Mouse (Mus musculus) frontal cortex, adult 2 months (tissue): Measurements from ENCODE around the gene Ran. TPM values are rescaled to one million over a fixed set of nuclear protein-coding genes. Genes with fewer than 3 reads are reported as not detected.

Source experiments
- DNase-seq, 2 experiments: peaks; one replicate each; pipeline ENCODE4 v3.0.0; 2022; ENCODE audit warnings: low spot score in 1 of 2; ENCODE audit errors: extremely low spot score in 1 of 2
- polyA plus RNA-seq: library from polyadenylated mRNA; depleted of rRNA; stranded (reverse); fragments of >200 nt; gene quantifications from 2 replicates; pipeline ENCODE4 v1.2.3, GENCODE M21; 2012

Ran gene
- polyA plus RNA-seq, 1 experiment, result 137 TPM

DNA sequence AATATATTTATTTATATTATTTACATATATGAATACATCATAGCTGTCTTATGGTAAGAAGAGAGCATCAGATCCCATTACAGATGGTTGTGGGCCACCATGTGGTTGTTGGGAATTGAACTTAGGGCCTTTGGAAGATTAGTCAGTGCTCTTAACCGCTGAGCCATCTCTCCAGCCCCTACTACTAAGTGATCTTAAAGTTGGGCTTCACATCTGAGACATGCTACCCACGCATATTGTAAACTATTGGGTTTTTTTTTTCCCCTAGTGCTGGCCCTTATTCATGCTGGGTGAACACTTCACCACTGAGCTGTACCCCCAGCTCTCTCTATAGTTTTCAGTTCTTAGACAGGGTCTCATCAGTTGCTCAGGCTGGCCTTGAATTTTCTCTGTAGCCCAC lies 8.9 kb upstream of the Ran start:
- DNase-seq, result no peak

DNA sequence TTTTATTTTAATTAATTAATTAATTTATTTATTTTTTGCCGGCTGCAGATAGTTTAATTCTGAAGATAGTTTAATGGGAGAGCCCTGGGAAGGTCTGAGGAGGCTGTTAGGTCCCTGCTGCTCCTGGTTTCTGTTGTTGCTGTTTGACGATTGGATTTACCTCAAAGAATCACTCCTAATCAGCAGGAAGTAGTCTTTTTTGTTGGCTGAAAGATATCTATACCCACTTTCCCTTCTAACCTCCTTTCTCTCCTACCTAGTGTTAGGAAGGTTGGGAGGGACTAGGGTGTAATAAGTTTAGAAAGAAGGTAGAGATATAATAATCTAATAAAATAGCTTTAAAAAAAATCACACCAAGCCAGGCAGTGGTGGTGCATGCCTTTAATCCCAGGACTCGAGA lies 4.8 kb upstream of the Ran start:
- no peak for DNase-seq

DNA sequence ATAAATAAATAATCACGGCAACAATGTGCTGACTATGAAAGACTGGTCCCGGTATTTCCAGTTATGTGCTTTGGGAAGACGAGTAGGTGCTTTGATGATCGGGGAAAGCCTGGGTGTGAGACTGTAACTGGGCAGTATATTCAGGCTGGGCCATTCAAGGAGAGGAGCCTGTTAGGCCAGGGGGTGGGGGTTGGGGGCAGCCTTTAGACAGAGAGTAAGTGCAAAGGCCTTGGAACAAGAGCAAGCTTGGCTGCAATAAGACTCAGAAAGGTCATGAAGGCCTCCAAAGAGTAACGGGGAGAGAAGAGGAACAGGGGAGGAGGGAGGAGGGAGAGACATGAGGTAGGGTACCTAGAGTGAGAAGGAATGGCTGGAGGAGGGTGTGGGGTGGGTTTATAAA lies 4.3 kb upstream of the Ran start:
- DNase-seq, result no peak

DNA sequence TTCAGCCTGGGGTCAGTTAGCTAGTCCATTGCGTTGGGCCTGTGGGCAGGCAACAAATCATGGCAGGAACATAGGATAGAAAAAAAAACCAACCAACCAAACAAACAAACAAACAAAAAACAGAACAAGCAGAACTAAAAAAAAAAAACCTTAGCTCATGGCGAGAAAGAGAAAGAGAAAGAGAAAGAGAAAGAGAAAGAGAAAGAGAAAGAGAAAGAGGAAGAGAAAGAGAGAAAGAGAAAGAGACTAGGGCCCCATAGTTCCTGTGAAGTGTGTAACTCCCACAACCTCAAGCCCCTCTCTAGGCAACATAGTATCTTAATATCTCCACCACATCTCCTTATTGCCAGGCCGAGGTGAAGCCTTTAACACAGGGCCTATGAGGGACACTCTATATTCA lies 3.5 kb upstream of the Ran start:
- no peak for DNase-seq

DNA sequence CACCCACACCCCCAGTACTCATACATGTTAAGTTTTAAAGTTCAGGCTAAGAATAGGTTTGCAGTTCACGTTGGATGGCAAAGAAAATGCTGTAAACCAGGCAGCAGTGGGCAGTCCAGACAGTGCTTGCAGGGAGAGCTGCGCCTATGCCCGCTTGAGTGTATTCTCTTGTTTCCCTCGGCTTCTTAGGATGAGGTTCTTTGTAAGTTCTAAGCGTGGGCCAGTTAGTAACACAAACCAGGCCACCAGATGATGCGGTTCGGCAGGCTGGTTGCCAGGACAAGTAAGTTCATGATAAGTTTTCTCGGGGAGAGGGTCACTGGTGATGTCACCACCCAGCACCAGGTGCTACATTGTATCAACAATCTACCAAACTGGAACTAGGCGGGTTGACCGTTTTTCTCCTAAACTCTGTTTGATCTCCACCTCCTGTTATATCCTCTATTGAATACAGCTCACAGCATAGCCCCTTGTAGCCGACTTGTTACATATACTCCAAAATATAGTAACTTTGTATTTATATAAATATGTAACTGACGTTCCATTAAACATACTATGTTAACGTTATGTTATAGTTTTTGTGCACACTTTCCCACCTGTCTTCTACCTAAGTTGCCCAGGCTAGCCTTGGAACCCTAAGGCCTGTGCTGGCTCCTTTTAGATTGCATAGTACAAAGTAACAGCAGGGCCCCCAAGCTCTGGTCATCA lies 933 bp upstream of the Ran start:
- peak in 1 of 2 experiments; percentile 34 for DNase-seq

DNA sequence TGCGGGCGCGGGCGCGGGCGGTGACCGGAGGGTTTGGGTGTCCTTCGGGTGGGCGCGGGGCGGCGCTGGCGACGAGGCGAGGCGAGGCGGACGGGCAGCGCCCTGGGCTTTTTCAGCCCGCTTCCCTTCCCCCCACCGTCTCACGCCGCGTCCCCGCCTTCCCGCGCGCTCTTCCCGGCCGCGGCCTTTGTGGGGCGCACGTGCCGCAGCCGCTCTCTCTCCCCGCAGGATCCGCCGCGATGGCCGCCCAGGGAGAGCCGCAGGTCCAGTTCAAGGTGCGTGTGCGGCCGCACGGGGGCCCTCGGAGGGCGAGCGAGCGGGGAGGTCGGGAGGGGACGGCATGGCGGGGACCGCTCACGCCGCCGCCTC lies 415 bp downstream of the Ran start:
- no peak for DNase-seq

DNA sequence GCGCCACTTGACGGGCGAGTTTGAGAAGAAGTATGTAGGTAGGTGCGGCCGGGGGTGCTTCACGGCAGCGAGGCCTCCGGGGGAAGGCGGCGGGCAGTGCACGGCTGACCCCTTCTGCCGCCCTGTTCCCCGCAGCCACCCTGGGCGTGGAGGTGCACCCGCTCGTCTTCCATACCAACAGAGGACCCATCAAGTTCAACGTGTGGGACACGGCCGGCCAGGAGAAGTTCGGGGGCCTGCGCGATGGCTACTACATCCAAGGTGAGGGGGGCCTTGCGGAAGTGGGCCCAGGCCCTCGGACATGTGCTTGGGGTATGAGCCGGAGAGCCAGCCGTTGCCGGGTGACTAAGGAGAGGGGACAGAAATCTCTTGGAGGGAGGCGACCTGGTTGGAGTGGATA lies 862 bp downstream of the Ran start:
- DNase-seq, result no peak

DNA sequence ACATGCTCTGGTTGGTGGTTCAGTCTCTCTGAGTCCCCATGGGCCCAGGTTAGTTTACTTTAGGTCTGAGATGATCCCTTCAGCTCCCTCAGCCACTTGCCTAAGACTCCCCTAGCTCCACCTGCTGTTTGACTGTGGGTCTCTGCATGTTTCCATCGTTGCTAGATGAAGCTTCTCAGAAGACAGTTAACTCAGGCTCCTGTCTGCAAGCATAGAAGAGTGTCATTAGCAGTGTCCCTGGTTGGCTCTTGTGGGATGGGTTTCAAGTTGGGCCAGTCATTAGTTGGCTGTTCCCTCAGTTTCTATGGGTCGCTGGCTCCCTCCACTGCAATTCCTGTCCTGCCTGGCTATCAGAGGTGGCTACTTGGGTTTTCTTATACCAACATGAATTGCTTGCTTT lies 5.2 kb downstream of the Ran start:
- no peak for DNase-seq

DNA sequence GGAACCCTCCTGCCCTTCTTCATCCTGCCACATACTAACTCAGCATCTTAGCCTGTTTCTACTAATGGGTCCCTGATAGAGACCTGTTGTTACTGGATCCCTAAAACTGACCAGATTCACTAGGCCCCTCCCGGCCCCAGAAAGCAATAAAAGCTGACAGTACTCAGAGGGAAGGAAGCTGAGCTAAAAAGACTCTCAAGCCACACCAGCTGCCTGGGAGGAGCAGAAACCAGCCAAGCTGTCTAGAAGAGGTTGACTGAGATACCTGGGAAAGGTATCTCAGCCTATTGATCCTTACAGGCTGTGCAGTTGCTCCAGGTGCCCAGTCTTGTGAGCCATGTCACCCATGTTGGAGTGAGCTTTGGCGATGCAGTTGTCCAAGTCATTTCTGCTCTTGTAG lies 5.9 kb downstream of the Ran start:
- no peak for DNase-seq

DNA sequence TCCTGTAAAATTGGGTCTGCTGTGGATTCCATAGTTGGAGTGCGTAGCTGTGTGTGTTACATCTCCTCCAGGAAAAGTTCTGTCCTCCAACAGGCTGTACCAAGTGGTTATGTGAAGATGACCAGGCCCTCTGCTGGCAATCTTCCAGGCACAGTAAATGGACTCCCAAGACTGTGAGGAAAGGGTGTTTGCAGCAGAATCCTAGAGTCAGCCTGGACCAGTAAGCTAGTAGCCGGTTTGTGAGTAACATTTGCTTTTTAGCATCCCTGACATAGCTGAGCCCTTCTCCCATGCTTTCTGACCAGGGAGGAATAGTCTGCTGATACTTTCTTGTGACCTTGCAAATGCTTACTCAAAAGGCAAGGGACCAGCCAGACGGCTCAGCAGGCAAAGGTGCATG lies 6.3 kb downstream of the Ran start:
- no peak for DNase-seq

DNA sequence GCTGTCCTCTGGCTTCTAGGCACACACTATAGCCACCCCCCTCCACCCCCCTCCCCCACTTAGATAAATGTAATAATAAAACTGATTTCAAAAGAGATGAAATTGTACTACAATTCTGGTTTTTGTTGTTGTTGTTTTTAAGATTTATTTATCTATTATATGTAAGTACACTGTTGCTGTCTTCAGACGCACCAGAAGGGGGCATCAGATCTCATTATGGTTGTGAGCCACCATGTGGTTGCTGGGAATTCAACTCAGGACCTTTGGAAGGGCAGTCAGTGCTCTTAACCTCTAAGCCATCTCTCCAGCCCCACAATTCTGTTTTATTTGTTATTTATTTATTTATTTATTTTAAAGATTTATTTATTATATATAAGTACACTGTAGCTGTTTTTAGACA lies 6.8 kb downstream of the Ran start:
- DNase-seq, result no peak

DNA sequence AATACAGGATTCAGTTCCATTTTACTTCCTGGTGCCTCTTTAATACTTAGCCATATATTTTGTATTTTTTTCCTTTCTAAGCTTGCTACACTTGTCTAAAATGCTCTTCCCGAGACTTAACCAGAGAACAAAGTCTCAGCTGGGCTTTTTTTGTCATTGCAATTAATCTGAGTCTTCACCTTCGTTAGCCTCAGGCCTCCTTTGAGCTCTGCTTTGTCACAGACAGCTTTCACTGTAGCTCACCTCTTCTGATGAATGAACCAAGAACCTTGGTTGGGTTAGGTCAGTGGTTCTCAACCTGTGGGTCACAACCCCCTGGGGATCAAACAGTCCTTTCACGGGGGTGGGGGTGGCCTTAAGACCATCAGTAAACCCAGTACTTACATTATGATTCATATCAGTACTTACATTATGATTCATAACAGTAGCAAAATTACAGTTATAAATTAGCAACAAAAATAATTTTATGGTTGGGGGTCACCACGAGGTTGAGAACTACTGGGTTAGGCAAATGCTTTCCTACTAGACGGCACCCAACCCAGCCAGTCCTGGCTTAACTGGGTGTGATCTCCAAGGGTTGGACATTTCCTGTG lies 9.4 kb downstream of the Ran start:
- no peak for DNase-seq

DNA sequence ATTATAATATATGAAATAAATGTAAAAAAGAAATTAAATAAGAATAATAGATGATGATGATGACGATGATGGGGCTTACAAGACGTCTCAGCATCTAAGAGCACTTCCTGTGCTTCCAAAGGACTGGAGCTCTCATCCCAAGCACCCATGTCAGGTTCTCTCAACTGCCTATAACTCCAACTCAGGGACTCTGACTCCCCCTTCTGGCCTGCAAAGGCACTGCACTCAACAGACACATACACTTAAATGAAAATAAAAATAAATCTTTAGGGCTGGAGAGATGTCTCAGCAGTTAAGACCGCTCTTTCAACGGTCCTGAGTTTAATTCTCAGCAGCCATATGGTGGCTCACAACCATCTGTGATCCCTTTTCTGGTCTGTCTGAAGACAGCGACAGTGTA lies 16.8 kb downstream of the Ran start:
- no peak for DNase-seq

DNA sequence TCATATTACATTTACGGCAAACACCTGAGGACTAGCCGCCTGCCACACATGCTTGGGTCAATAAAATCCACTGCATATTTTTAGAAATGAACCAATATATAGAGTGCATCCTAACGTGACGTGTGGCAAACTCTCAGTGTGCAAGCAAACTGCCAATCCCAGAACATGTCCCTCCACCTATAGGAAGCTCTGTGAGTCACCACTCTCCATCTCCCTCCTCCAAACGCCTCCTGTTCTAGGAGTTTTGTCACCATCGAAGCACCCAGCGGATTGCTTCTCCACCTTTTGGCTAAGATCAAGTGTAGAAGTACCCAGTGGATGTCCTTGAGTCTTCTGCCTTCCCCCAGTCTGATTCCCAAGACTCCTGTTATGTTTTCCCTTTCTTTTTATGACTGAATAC lies 17.9 kb downstream of the Ran start:
- no peak for DNase-seq

DNA sequence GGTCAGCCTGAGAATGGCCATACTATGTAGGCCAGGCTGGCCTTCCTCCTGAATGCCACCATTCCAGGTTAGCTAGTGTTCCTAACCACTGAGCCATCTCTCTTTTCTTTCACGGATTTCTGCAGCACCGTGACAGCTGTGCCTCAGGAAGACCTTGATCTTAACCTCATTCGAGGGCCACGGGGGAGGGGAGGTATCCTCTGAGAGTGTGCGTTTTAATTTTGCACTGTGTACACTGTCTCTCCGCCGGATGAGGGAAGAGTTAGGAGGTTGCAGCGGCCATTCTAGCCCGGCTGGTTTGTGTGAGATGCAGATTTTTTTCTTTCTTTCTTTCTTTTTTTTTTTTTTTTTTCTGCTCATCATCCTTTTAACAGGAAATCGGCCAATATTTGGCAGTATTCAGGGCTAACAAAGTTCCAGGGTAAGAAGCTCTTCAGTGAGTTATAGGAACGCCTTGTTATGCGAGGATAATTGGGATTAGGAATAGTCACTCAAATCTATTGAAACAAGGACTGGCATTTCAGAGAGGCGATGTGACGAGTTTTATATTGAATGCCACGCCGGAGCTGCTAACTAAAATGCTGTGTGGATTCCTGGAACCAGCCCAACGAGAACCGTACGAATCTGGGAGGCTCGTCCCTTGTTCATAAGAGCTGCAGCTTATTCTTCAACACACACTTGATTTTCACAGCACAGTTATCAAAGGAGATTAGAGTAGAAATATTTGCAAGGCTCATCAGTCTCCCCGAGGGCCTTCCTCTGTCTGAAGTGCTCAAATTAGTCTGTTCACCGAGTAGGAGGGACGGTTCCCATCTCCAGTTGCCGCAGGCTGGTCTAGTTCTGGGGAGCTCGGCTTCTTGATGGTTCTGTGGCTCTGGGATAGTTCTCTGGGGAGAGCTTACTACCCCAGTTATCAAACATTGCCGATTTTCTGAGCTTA lies 26.0 kb downstream of the Ran start:
- no peak for DNase-seq

DNA sequence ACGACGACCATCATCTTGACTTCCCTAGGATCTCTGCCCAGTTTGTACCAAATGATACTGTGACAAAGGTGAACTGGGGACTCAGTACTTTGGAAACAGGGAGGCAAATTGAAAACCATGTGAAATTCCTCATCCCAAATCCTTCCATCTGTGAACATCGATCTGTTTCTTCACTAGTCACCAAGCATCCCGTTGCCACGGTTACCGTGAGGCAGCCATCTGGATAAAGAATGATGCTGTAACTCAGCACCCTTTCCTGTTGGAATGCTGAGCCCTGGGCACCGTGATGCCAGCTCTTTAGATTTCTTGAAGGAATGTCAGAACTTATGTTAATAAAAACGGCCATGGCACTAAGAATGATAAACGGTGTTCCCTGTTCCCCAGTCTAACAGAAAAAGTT lies 29.5 kb downstream of the Ran start:
- DNase-seq, result peak; percentile 72 to 83

DNA sequence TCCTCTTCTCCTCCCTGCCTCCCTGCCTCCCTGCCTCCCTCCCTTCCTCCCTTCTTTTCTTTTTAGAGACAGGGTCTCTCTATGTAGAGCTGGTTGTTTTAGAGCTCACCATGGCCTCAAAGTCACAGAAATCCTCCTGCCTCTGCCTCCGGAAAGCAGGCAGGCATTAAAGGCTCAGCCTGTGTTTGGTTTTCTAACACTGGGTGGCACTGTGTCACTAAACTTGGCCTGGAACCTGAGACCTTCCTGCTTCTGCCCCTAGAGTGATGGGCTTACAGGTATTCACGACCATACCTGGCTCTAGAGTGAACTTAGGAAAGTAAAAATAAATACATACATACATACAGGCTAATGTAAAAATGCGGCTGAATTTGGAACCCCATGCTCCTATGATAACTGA lies 32.0 kb downstream of the Ran start:
- no peak for DNase-seq

DNA sequence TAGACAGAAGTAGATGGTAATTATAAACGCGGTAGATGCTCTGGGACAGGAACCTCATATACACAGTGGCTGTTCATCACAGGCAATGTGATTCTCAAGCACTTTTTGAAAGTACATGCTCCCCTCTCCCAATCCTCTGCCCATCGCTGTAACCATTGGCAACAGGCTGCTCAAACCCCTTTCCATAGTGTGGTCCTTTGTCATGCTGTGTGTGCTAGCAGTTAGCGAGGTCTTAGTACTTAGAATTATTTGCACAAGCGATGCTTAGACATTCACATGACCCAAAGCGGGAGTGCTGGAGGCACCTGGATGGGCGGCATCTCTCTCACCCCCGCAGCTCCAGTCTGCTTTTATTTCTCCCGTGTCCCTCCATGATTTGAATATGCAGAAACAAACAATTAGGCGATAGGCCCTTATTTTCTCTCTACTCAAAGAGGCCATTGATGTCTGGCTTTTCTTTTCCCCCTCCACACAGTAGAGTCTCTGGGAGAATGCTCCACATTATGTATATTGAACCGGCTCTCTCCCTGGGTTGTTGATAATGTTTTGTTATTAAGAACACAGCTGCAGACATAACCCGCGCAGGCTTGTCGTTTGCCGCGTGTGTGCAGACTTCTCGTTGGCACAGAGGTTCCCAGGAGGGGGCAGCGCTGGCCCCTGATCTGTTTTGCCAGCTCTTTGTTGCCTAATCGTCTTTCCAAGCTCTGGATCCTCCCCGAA lies 32.9 kb downstream of the Ran start:
- no peak for DNase-seq

DNA sequence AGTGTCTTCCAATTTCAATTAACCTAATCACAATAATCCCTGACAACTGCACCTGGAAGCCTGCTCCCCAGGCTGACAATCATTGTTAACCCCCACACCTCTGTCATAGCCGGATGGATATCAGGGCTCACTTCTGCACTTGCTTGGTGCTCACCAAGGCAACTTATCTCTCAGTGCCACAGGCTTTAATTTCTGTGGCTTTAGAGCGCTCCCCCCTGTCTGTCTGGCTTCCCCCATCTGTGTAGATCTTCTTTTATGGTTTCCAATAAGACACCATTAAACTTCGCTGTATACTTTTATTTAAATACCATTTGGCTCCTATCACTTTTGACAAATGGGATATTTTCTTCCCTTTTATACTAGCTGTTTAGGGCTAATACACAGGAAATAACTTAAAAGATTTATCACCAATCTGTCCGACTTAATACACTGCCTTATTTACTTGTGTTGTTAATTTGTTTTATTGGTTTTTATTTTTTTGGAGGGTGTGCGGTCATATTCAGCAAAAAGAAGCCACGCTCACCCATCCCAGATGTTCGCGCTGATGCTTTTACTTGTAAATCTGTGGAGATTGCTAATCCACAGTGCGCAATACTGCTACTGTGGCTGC lies 34.9 kb downstream of the Ran start:
- no peak for DNase-seq

DNA sequence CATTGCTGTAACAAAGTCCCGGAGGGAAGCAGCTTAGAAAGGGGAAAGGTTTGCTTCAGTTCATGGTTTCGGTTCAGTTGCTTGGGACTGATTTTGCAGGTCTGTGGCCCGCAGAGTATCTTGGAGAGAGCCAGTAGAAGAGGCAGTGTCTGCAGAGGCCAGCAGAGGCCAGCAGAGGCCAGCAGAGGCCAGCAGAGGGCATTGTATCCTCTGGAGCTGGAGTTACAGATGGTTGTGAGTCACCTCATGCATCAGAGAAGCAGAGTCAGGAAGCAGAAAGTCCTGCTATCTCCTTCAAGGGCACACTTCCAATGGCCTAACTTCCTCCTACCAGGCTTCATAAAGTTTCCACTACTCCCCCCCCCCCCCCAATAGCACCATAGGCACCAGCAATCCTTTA lies 39.2 kb downstream of the Ran start:
- no peak for DNase-seq

DNA sequence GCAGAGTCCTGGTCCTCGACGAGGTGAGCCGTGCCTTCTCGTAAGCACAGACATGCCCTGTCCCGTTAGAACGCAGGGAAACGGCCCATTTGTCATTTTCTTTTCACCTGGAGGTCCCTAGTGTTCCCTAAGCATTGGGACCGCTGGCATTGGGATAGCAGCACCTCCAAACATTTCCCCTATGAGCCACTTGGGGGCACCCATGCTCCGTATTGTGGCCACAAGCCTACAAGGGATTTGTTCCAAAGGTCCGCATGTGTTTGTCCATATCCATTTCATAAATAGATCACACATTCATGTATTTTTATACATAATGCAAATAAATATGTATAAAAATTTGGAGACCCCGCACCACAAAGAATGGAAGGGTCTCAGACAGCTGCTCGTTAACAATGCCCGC lies 41.7 kb downstream of the Ran start:
- DNase-seq, result peak; percentile 42 to 90
